Mouse (Mus musculus): ENCODE results near the gene Lamtor2.

The Lamtor2 gene

GRCm38 (mm10) chr3:88526157-88527131 is 26.4 kb downstream of the Lamtor2 start:
- DNase-seq (ENCODE audit: low spot score in 2 of 2), result peak; percentile 74 to 84

- DNase-seq (ENCODE audit: low spot score in 2 of 2), result no peak
Measured at GRCm38 (mm10) chr3:88525021-88525420, 27.9 kb downstream of the Lamtor2 start.

GRCm38 (mm10) chr3:88523027-88523426 is 29.8 kb downstream of the Lamtor2 start:
- no peak for DNase-seq (ENCODE audit: low spot score in 2 of 2)

GRCm38 (mm10) chr3:88521803-88522331 is 31.0 kb downstream of the Lamtor2 start:
- DNase-seq (ENCODE audit: low spot score in 2 of 2), result peak; percentile 90 to 91

GRCm38 (mm10) chr3:88521156-88521555 is 31.7 kb downstream of the Lamtor2 start:
- no peak for DNase-seq (ENCODE audit: low spot score in 2 of 2)

- DNase-seq (ENCODE audit: low spot score in 2 of 2), result no peak
Measured at GRCm38 (mm10) chr3:88520078-88520477, 32.8 kb downstream of the Lamtor2 start.

GRCm38 (mm10) chr3:88518411-88518810 is 34.5 kb downstream of the Lamtor2 start:
- no peak for DNase-seq (ENCODE audit: low spot score in 2 of 2)

- DNase-seq (ENCODE audit: low spot score in 2 of 2), result no peak
Measured at GRCm38 (mm10) chr3:88516407-88516806, 36.5 kb downstream of the Lamtor2 start.

- DNase-seq (ENCODE audit: low spot score in 2 of 2), result no peak
Measured at GRCm38 (mm10) chr3:88515095-88515386, 37.8 kb downstream of the Lamtor2 start.

- no peak for DNase-seq (ENCODE audit: low spot score in 2 of 2)
Measured at GRCm38 (mm10) chr3:88514231-88515094, 38.4 kb downstream of the Lamtor2 start.

- DNase-seq (ENCODE audit: low spot score in 2 of 2), result peak; percentile 29 to 50
Measured at GRCm38 (mm10) chr3:88513546-88514115, 39.2 kb downstream of the Lamtor2 start.

GRCm38 (mm10) chr3:88512896-88513545 is 39.9 kb downstream of the Lamtor2 start:
- no peak for DNase-seq (ENCODE audit: low spot score in 2 of 2)

- no peak for DNase-seq (ENCODE audit: low spot score in 2 of 2)
Measured at GRCm38 (mm10) chr3:88512141-88512895, 40.6 kb downstream of the Lamtor2 start.

GRCm38 (mm10) chr3:88511559-88511958 is 41.3 kb downstream of the Lamtor2 start:
- no peak for DNase-seq (ENCODE audit: low spot score in 2 of 2)

- DNase-seq (ENCODE audit: low spot score in 2 of 2), result peak; percentile 47 to 51
Measured at GRCm38 (mm10) chr3:88510421-88511289, 42.2 kb downstream of the Lamtor2 start.

- DNase-seq (ENCODE audit: low spot score in 2 of 2), result peak; percentile 98 to 99
Measured at GRCm38 (mm10) chr3:88509692-88510420, 43.0 kb downstream of the Lamtor2 start, which contains the start of gene Lmna. TSS of gene Lmna (minus strand) at chr3:88509956.

- no peak for DNase-seq (ENCODE audit: low spot score in 2 of 2)
Measured at GRCm38 (mm10) chr3:88509250-88509649, 43.6 kb downstream of the Lamtor2 start.

GRCm38 (mm10) chr3:88505765-88506164 is 47.1 kb downstream of the Lamtor2 start:
- DNase-seq (ENCODE audit: low spot score in 2 of 2), result no peak

- no peak for DNase-seq (ENCODE audit: low spot score in 2 of 2)
Measured at GRCm38 (mm10) chr3:88505081-88505480, 47.8 kb downstream of the Lamtor2 start.

All from natural killer cell, adult 2 months (primary cell).